Mouse (Mus musculus) heart, adult 2 months (tissue): ENCODE measurements at regions not wholly inside any gene's neighbourhood (a gene's known extent, or its start where the extent isn't known, plus 50 kb on each side); places are given as distances from the start of the nearest gene placed in this dataset.

Experiments used
- CTCF ChIP-seq: fragments of 200-600 bp; IDR thresholded peaks from 2 replicates; pipeline ENCODE4 v1.8.1; 2022; ENCODE audit warnings: antibody characterized with exemption, mild to moderate bottlenecking, moderate library complexity
- POLR2A ChIP-seq: fragments of 200-500 bp; IDR thresholded peaks from 2 replicates; pipeline ENCODE4 v1.6.1; 2011; ENCODE audit warnings: mild to moderate bottlenecking, low read depth, low read length, control low read depth; ENCODE audit not compliant: insufficient read depth

GRCm38 (mm10) chr10:92162473-92163011 is 559.7 kb downstream of the Nedd1 start:
- TF ChIP-seq POLR2A (no peak), CTCF (no peak)
